Mouse (Mus musculus) intestine, postnatal 0 days (tissue): ENCODE measurements around the gene Anks1. TPM values are rescaled to one million over a fixed set of nuclear protein-coding genes. Genes with fewer than 3 reads are reported as not detected.

Source experiments
- ATAC-seq: fragments of 200-750 bp; cut with Nextera tagmentation; 2 replicates; pipeline ENCODE4 v1.8.0; 2017; ENCODE audit warnings: mild to moderate bottlenecking, moderate TSS enrichment, moderate library complexity
- H3K27ac ChIP-seq: fragments of 300-500 bp; sonication (generic); 2 replicates; pipeline ENCODE4 v1.5.1; 2014; ENCODE audit warnings: mild to moderate bottlenecking, low read depth, low read length, moderate library complexity
- H3K27me3 ChIP-seq: fragments of 300-500 bp; sonication (generic); replicated peaks from 2 replicates; pipeline ENCODE4 v1.6.1; 2014; ENCODE audit warnings: low read length, mixed read lengths; ENCODE audit not compliant: control insufficient read depth, insufficient read depth
- H3K36me3 ChIP-seq: fragments of 300-500 bp; sonication (generic); 2 replicates; pipeline ENCODE4 v1.6.1; 2014; ENCODE audit warnings: mild to moderate bottlenecking, moderate library complexity; ENCODE audit not compliant: control insufficient read depth, insufficient read depth
- H3K4me1 ChIP-seq: fragments of 300-500 bp; sonication (generic); replicated peaks from 2 replicates; pipeline ENCODE4 v1.6.1; 2014; ENCODE audit warnings: antibody characterized with exemption, low read length, mixed read lengths; ENCODE audit not compliant: control insufficient read depth, insufficient read depth
- H3K4me2 ChIP-seq: fragments of 300-500 bp; sonication (generic); replicated peaks from 2 replicates; pipeline ENCODE4 v1.6.1; 2014; ENCODE audit warnings: low read depth, mild to moderate bottlenecking, moderate library complexity
- H3K4me3 ChIP-seq: fragments of 300-500 bp; sonication (generic); 2 replicates; pipeline ENCODE4 v1.5.1; 2014; ENCODE audit warnings: low read depth, low read length
- H3K9ac ChIP-seq: fragments of 300-500 bp; sonication (generic); 2 replicates; pipeline ENCODE4 v1.6.1; 2014; ENCODE audit warnings: mild to moderate bottlenecking, low read depth, low read length
- H3K9me3 ChIP-seq: fragments of 300-500 bp; sonication (generic); 2 replicates; pipeline ENCODE4 v1.6.1; 2016; ENCODE audit warnings: mixed run types; ENCODE audit not compliant: control insufficient read depth
- CTCF ChIP-seq: sonication (generic); IDR thresholded peaks from 2 replicates; pipeline ENCODE4 v1.5.1; 2016; ENCODE audit warnings: low read depth, mild to moderate bottlenecking, control low read depth, antibody characterized with exemption, moderate library complexity
- WGBS: fragments of 180-500 bp; shearing (Covaris S2); extraction: QIAGEN DNeasy Blood & Tissue Kit; methylation state at CpG from one replicate; pipeline ENCODE4 v1.1.7; 2014; 5-methylcytosine and 5-hydroxymethylcytosine counted together
- polyA plus RNA-seq: library from polyadenylated mRNA; unstranded; fragments of >200 nt; fragmentation: Nextera tagmentation; extraction: Ambion mirVana; gene quantifications from 2 replicates; pipeline ENCODE4 v1.2.1, GENCODE M21; 2015

Gene Anks1
- polyA plus RNA-seq, 1 experiment from 2014 or later: 10.0 TPM

DNA sequence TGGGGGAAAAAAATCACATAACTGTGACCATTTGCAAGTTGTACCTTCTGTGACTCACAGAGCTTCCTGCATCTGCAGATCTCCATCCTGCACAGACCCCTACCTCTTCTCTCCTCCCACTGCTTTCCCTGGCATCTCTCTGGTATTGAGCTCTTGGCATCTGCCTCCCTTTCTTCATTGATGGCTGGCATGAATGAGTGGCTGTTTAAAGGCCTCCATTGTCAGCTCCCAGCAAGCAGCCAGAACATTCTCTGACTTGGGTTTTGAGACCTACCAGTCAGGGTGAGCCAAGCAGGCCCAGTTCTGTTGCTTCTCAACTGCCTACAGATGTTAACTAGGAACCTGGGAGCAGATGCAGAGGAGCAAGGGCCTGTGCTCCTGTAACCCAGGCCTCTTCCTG lies 96.3 kb downstream of the Anks1 start:
- TF ChIP-seq CTCF: no peak
- H3K27me3 ChIP-seq: no peaks in the 10 kb centered on the region
- H3K4me3 ChIP-seq: no peak overlapping the region
- ATAC-seq: no peak
- no peak overlapping the region for H3K9ac ChIP-seq
- no peak overlapping the region for H3K4me2 ChIP-seq
- H3K27ac ChIP-seq: no peak overlapping the region
- H3K36me3 ChIP-seq: peaks cover 32% of the 10 kb centered on the region; the same call in 1 of the 2 replicates
- H3K4me1 ChIP-seq: no peaks in the 10 kb centered on the region
- H3K9me3 ChIP-seq: no peaks in the 10 kb centered on the region

DNA sequence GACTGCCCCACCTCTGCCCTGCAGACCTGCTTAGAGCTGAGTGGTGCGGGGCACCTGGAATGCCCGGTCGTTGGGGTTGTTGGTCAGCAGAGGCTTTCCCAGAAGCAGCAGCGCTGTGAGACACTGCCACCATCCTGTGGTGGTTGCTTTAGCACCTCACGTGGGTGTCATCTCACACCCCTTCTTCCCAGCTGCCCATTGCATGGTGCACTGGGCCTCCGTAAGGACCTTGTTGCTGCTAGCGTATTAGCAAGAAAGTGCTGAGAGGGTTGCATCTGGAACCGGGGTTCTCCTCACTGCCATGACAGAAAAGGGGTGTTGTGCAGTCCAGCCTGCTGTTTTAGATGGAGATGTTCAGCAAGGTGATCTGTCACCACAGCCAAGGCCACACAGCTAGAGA lies 97.1 kb downstream of the Anks1 start:
- Histone ChIP-seq H3K36me3 (peaks cover 29% of the 10 kb centered on the region; the same call in 1 of the 2 replicates), H3K27me3 (no peaks in the 10 kb centered on the region), H3K4me1 (no peaks in the 10 kb centered on the region), H3K27ac (no peak overlapping the region), H3K9ac (0 out of 2 replicates have a peak overlapping the region, but pooled peaks have one; percentile 26), H3K4me2 (no peak overlapping the region), H3K4me3 (no peak overlapping the region), H3K9me3 (no peaks in the 10 kb centered on the region)
- ATAC-seq: no peak
- peak; percentile 37 for TF ChIP-seq CTCF
- WGBS: 75% methylated on average over 8 of the region's 8 CpGs

DNA sequence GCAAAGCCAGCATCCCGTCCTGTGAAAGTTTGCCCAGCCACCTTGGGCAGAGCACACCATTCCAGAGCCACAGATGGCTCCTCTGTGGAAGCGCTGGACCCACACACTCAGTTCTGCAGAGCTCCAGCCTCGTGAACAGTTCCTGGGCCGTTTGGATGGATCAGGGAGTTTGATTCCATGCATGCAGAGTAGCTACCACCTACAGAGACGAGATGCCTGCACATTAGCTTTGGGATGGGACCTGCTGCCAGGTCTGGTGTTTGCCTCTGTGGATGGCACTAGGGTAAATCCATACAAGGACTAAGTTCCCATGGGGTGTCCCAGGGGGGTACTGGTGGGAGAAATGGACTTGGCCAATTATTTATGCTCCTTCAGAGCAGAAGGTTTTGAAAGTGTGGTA lies 97.5 kb downstream of the Anks1 start:
- Histone ChIP-seq H3K9me3 (no peaks in the 10 kb centered on the region), H3K36me3 (peaks cover 30% of the 10 kb centered on the region; the same call in 1 of the 2 replicates), H3K4me1 (no peaks in the 10 kb centered on the region), H3K27ac (no peak overlapping the region), H3K9ac (0 out of 2 replicates have a peak overlapping the region, but pooled peaks have one; percentile 26), H3K4me2 (peak overlapping the region; percentile 30; the same call in 1 of the 2 replicates), H3K27me3 (no peaks in the 10 kb centered on the region), H3K4me3 (no peak overlapping the region; the same call in 1 of the 2 replicates)
- 71% methylated on average over 5 of the region's 5 CpGs for WGBS
- ATAC-seq: no peak
- TF ChIP-seq CTCF: no peak

DNA sequence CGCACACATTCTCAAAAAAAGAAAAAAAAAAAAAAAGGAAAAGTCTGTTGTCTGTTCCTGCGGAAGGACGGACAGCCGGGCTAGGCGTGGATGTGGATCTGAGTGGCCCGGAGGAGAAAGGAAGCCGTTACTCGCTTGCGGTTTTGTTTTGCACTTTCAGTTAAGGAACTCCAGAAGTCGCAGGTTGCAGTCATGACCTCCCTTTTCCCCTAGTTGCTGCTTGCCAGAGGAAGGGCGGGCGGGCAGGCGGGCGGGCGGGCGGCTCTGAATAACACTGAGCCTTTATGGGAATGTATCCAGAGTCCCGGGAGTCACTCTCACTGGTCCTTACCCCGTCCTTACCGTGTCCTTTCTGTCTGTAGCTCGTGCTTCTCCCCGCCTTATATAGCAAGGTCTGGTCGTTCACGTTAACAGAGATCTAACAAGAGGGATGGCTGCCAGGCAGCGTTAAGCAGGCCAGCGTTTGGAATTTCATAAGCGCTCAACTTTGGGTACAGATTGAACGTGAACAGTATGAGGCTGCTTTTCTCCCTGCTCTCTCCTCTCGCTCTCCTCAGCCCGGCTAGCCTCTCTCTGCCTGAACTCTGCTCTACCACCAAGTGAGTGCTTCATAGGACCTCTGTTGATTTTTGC lies 98.2 kb downstream of the Anks1 start:
- Histone ChIP-seq H3K9ac (0 out of 2 replicates have a peak overlapping the region, but pooled peaks have one; percentile 31), H3K9me3 (no peaks in the 10 kb centered on the region), H3K4me1 (no peaks in the 10 kb centered on the region), H3K36me3 (peaks cover 36% of the 10 kb centered on the region; the same call in 1 of the 2 replicates), H3K27me3 (no peaks in the 10 kb centered on the region), H3K4me2 (peak overlapping the region; percentile 57), H3K4me3 (peak overlapping the region; percentile 27), H3K27ac (peak overlapping the region; percentile 61)
- TF ChIP-seq CTCF: no peak
- no peak for ATAC-seq
- WGBS: 28% methylated on average over 29 of the region's 29 CpGs

DNA sequence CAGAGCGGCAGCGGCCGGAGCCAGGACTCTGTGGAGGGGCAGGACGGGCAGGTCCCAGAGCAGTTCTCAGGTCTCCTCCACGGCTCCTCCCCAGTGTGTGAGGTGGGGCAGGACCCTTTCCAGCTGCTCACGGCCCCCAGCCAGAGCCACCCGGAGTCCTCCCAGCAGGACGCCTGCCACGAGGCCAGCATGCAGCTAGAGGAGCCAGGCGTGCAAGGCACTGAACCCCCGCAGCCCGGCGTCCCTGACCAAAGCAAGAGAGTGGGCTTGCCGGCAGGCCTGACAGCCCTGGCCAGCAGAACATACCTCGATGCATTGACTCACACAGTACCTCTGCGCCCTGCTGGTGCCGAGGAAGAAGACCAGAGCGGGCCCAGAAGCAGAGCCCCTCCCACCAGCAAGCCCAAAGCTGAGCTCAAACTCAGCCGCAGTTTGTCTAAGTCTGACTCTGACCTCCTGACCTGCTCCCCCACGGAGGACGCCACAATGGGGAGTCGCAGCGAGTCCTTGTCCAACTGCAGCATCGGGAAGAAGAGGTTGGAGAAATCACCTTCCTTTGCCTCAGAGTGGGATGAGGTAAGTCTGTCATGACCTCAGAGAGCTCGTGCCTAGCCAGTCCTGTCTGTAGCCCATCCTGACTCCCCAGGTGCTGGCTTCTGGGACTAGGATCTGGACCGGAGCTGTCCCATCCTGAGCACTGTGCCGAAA lies 98.9 kb downstream of the Anks1 start:
- TF ChIP-seq CTCF: peak; percentile 35
- H3K4me2 ChIP-seq: peak overlapping the region; percentile 57
- no peak for ATAC-seq
- 45% methylated on average over 27 of the region's 27 CpGs for WGBS
- peaks cover 39% of the 10 kb centered on the region; the same call in 1 of the 2 replicates for H3K36me3 ChIP-seq
- peak overlapping the region; percentile 27 for H3K4me3 ChIP-seq
- peak overlapping the region; percentile 61 for H3K27ac ChIP-seq
- 0 out of 2 replicates have a peak, but pooled peaks cover 1% of the 10 kb centered on the region for H3K4me1 ChIP-seq
- peak overlapping the region; percentile 31 for H3K9ac ChIP-seq
- no peaks in the 10 kb centered on the region for H3K27me3 ChIP-seq
- H3K9me3 ChIP-seq: no peaks in the 10 kb centered on the region

DNA sequence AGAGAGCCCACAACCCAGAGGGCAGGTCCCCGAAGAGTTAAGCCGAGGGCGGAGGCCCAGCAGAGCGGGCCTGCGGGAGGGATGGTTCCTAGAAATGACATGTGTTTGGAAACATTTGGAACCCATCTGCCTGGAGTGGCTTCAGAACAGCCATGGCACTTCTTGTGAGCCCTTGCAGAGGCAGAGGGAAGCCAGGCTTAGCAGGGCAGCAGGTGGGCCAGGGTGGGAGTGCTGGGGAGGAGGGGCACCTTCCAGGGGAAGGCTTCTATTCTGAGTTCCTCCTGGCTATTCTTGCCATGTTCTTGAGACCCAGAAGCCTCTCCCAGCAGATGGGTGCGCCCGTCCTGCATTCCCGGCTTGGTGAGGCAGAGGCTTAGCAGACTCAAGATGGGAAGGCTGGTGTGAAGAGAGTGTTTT lies 99.5 kb downstream of the Anks1 start:
- Histone ChIP-seq H3K4me1 (0 out of 2 replicates have a peak, but pooled peaks cover 6% of the 10 kb centered on the region), H3K4me3 (peak overlapping the region; percentile 27), H3K27ac (peak overlapping the region; percentile 61; the same call in 1 of the 2 replicates), H3K9me3 (no peaks in the 10 kb centered on the region), H3K27me3 (no peaks in the 10 kb centered on the region), H3K4me2 (peak overlapping the region; percentile 57), H3K36me3 (peaks cover 39% of the 10 kb centered on the region; the same call in 1 of the 2 replicates), H3K9ac (peak overlapping the region; percentile 31)
- no peak for ATAC-seq
- 54% methylated on average over 8 of the region's 8 CpGs for WGBS
- TF ChIP-seq CTCF: no peak
